Mouse (Mus musculus) forebrain, embryonic 14.5 days (tissue): ENCODE results near the gene Ptpn1. TPM values are rescaled to one million over a fixed set of nuclear protein-coding genes. Genes with fewer than 3 reads are reported as not detected.

ENCODE experiments used
- ATAC-seq: fragments of 200-750 bp; cut with Nextera tagmentation; 2 replicates; pipeline ENCODE4 v1.8.0; 2017; ENCODE audit warnings: mild to moderate bottlenecking, moderate library complexity
- DNase-seq: peaks from one replicate; pipeline ENCODE4 v3.0.0-alpha.2; 2015; ENCODE audit warnings: low spot score
- H3K27ac ChIP-seq: fragments of 300-500 bp; sonication (generic); 2 replicates; pipeline ENCODE4 v1.5.1; 2014; ENCODE audit warnings: low read depth, mild to moderate bottlenecking, control low read depth, low read length, moderate library complexity
- H3K27me3 ChIP-seq: fragments of 300-500 bp; sonication (generic); replicated peaks from 2 replicates; pipeline ENCODE4 v1.6.1; 2014; ENCODE audit warnings: low read length, control low read depth, mixed read lengths; ENCODE audit not compliant: control insufficient read depth, insufficient read depth
- H3K36me3 ChIP-seq: fragments of 300-500 bp; sonication (generic); 2 replicates; pipeline ENCODE4 v1.6.1; 2014; ENCODE audit warnings: low read length, control low read depth; ENCODE audit not compliant: control insufficient read depth, insufficient read depth
- H3K4me1 ChIP-seq: fragments of 300-500 bp; sonication (generic); 2 replicates; pipeline ENCODE4 v1.6.1; 2014; ENCODE audit warnings: antibody characterized with exemption, low read length, control low read depth; ENCODE audit not compliant: control insufficient read depth, insufficient read depth
- H3K4me2 ChIP-seq: fragments of 300-500 bp; sonication (generic); 2 replicates; pipeline ENCODE4 v1.6.1; 2014; ENCODE audit warnings: mild to moderate bottlenecking, control low read depth, low read length
- H3K4me3 ChIP-seq: fragments of 300-500 bp; sonication (generic); 2 replicates; pipeline ENCODE4 v1.5.1; 2014; ENCODE audit warnings: low read depth, low read length, control low read depth
- H3K9ac ChIP-seq: fragments of 300-500 bp; sonication (generic); 2 replicates; pipeline ENCODE4 v1.6.1; 2014; ENCODE audit warnings: mild to moderate bottlenecking, low read length, control low read depth, moderate library complexity
- H3K9me3 ChIP-seq: fragments of 300-500 bp; sonication (generic); replicated peaks from 2 replicates; pipeline ENCODE4 v1.6.1; 2016; ENCODE audit warnings: low read length, control low read depth, mixed read lengths; ENCODE audit not compliant: control insufficient read depth
- WGBS: fragments of 180-500 bp; shearing (Covaris S2); extraction: QIAGEN DNeasy Blood & Tissue Kit; methylation state at CpG from one replicate; pipeline ENCODE4 v1.1.7; 2014; 5-methylcytosine and 5-hydroxymethylcytosine counted together
- polyA plus RNA-seq: library from polyadenylated mRNA; unstranded; fragments of >200 nt; fragmentation: Nextera tagmentation; extraction: Ambion mirVana; gene quantifications from 2 replicates; pipeline ENCODE4 v1.2.1, GENCODE M21; 2014

Ptpn1 gene
- polyA plus RNA-seq, 1 experiment from 2014 or later: 65.1 TPM

- DNase-seq (no peak), ATAC-seq (no peak)
- Histone ChIP-seq H3K36me3 (no peaks in the 10 kb centered on the region), H3K4me2 (no peak overlapping the region), H3K4me3 (no peak overlapping the region), H3K9ac (no peak overlapping the region), H3K27ac (no peak overlapping the region), H3K9me3 (no peaks in the 10 kb centered on the region), H3K4me1 (peaks cover 6% of the 10 kb centered on the region; the same call in 1 of the 2 replicates), H3K27me3 (no peaks in the 10 kb centered on the region)
- WGBS: 81% methylated on average over 11 of the region's 11 CpGs
Measured at GRCm38 (mm10) chr2:167925841-167926800, 5.7 kb upstream of the Ptpn1 start.

- 68% methylated on average over 4 of the region's 4 CpGs for WGBS
Measured at GRCm38 (mm10) chr2:167928002-167928526, 3.8 kb upstream of the Ptpn1 start.

GRCm38 (mm10) chr2:167928972-167929371 lies 2.9 kb upstream of the Ptpn1 start:
- Histone ChIP-seq H3K27ac (no peak overlapping the region), H3K9ac (no peak overlapping the region), H3K4me2 (no peak overlapping the region), H3K27me3 (no peaks in the 10 kb centered on the region), H3K36me3 (no peaks in the 10 kb centered on the region), H3K4me3 (no peak overlapping the region), H3K4me1 (peaks cover 19% of the 10 kb centered on the region), H3K9me3 (no peaks in the 10 kb centered on the region)
- 88% methylated on average over 3 of the region's 3 CpGs for WGBS
- DNase-seq (no peak), ATAC-seq (no peak)

More at GRCm38 (mm10) chr2:167928002-167928526, 3.8 kb upstream of the Ptpn1 start:
- Histone ChIP-seq H3K4me2 (no peak overlapping the region), H3K4me3 (no peak overlapping the region), H3K9me3 (no peaks in the 10 kb centered on the region), H3K9ac (no peak overlapping the region), H3K27me3 (no peaks in the 10 kb centered on the region), H3K36me3 (no peaks in the 10 kb centered on the region), H3K4me1 (peaks cover 10% of the 10 kb centered on the region), H3K27ac (no peak overlapping the region)
- ATAC-seq (no peak), DNase-seq (no peak)

GRCm38 (mm10) chr2:167930975-167931374 lies 882 bp upstream of the Ptpn1 start:
- peak overlapping the region; percentile 81; the same call in 1 of the 2 replicates for H3K4me2 ChIP-seq
- H3K4me1 ChIP-seq: peaks cover 20% of the 10 kb centered on the region
- 98% methylated on average over 3 of the region's 3 CpGs for WGBS
- no peaks in the 10 kb centered on the region for H3K9me3 ChIP-seq
- H3K36me3 ChIP-seq: peaks cover 4% of the 10 kb centered on the region; the same call in 1 of the 2 replicates
- no peak overlapping the region for H3K4me3 ChIP-seq
- no peak overlapping the region for H3K9ac ChIP-seq
- ATAC-seq (no peak), DNase-seq (no peak)
- H3K27ac ChIP-seq: no peak overlapping the region
- no peaks in the 10 kb centered on the region for H3K27me3 ChIP-seq

GRCm38 (mm10) chr2:167932727-167933231 lies 922 bp downstream of the Ptpn1 start:
- ATAC-seq (peak; percentile 60), DNase-seq (peak; percentile 20)
- peak overlapping the region; percentile 81 for H3K4me2 ChIP-seq
- peak overlapping the region; percentile 78 for H3K27ac ChIP-seq
- no peaks in the 10 kb centered on the region for H3K9me3 ChIP-seq
- H3K4me1 ChIP-seq: peaks cover 20% of the 10 kb centered on the region
- peaks cover 7% of the 10 kb centered on the region; the same call in 1 of the 2 replicates for H3K36me3 ChIP-seq
- peak overlapping the region; percentile 91 for H3K4me3 ChIP-seq
- H3K27me3 ChIP-seq: no peaks in the 10 kb centered on the region
- WGBS: 0% methylated on average over 15 of the region's 18 CpGs
- peak overlapping the region; percentile 92 for H3K9ac ChIP-seq

GRCm38 (mm10) chr2:167933397-167933796 lies 1.5 kb downstream of the Ptpn1 start:
- WGBS: 16% methylated on average over 7 of the region's 7 CpGs

GRCm38 (mm10) chr2:167935956-167936355 lies 4.1 kb downstream of the Ptpn1 start:
- DNase-seq (no peak), ATAC-seq (no peak)
- no peak overlapping the region for H3K9ac ChIP-seq
- no peak overlapping the region for H3K27ac ChIP-seq
- H3K27me3 ChIP-seq: no peaks in the 10 kb centered on the region
- 82% methylated on average over 3 of the region's 3 CpGs for WGBS
- no peaks in the 10 kb centered on the region for H3K9me3 ChIP-seq
- H3K36me3 ChIP-seq: peaks cover 13% of the 10 kb centered on the region; the same call in 1 of the 2 replicates
- peaks cover 28% of the 10 kb centered on the region for H3K4me1 ChIP-seq
- H3K4me3 ChIP-seq: no peak overlapping the region
- no peak overlapping the region for H3K4me2 ChIP-seq

More at GRCm38 (mm10) chr2:167933397-167933796, 1.5 kb downstream of the Ptpn1 start:
- Histone ChIP-seq H3K4me2 (peak overlapping the region; percentile 81), H3K4me3 (peak overlapping the region; percentile 91), H3K9ac (peak overlapping the region; percentile 92), H3K36me3 (peaks cover 7% of the 10 kb centered on the region; the same call in 1 of the 2 replicates), H3K27ac (no peak overlapping the region), H3K9me3 (no peaks in the 10 kb centered on the region), H3K4me1 (peaks cover 20% of the 10 kb centered on the region), H3K27me3 (no peaks in the 10 kb centered on the region)
- ATAC-seq (no peak), DNase-seq (no peak)

GRCm38 (mm10) chr2:167938786-167939185 lies 6.9 kb downstream of the Ptpn1 start:
- Histone ChIP-seq H3K9ac (no peak overlapping the region), H3K4me3 (no peak overlapping the region), H3K4me1 (peaks cover 43% of the 10 kb centered on the region), H3K27me3 (no peaks in the 10 kb centered on the region), H3K36me3 (peaks cover 13% of the 10 kb centered on the region; the same call in 1 of the 2 replicates), H3K27ac (no peak overlapping the region), H3K4me2 (no peak overlapping the region), H3K9me3 (no peaks in the 10 kb centered on the region)
- 92% methylated on average over 3 of the region's 3 CpGs for WGBS
- DNase-seq (no peak), ATAC-seq (no peak)
